Mouse (Mus musculus) monocyte, adult 5-6 weeks (primary cell): ENCODE measurements around the gene Tnfrsf4. TPM values are rescaled to one million over a fixed set of nuclear protein-coding genes. Genes with fewer than 3 reads are reported as not detected.

Experiments used
- ATAC-seq: fragments of 153-309, 156-312 bp; replicated peaks from 2 replicates; pipeline ENCODE4 v1.8.0; 2017; ENCODE audit warnings: mild to moderate bottlenecking; ENCODE audit not compliant: low TSS enrichment, insufficient number of reproducible peaks, severe bottlenecking, poor library complexity, low FRiP score
- total RNA-seq: library from RNA; stranded (forward); fragments of 200-1000, 200-491, 200-594 nt; gene quantifications from 3 replicates; pipeline ENCODE4 v1.2.3, GENCODE M21; 2017

The Tnfrsf4 gene
- total RNA-seq, 1 experiment from 2014 or later = 1.8 TPM

- no peak for ATAC-seq
These were observed 45.6 kb downstream of the Tnfrsf4 start, which contains the start of gene Ttll10 for GRCm38 (mm10) chr4:156059261-156059660. TSS of gene Ttll10 (minus strand) at chr4:156059414.

GRCm38 (mm10) chr4:156059713-156060112 is 46.1 kb downstream of the Tnfrsf4 start:
- no peak for ATAC-seq

- no peak for ATAC-seq
These were observed 50.3 kb downstream of the Tnfrsf4 start for GRCm38 (mm10) chr4:156063861-156064509.

GRCm38 (mm10) chr4:156064510-156064897 is 50.9 kb downstream of the Tnfrsf4 start:
- ATAC-seq = no peak

- no peak for ATAC-seq
These were observed 51.7 kb downstream of the Tnfrsf4 start for GRCm38 (mm10) chr4:156065156-156065894.

Other genes with a start within 250 kb of the Tnfrsf4 start
- gene Vwa1, start 239.1 kb upstream of the Tnfrsf4 start, total RNA-seq = 0.49 to 1.3 TPM in 2 of 3 replicates, not detected in the other
- not detected in 3 replicates for gene Tmem88b, start 228.0 kb upstream of the Tnfrsf4 start, total RNA-seq
- gene Ankrd65, start 223.4 kb upstream of the Tnfrsf4 start, total RNA-seq = not detected in 3 replicates
- 39.1 to 56.7 TPM (median 44.1 TPM) in 3 replicates for gene Mrpl20, start 211.0 kb upstream of the Tnfrsf4 start, total RNA-seq
- gene Ccnl2, start 201.4 kb upstream of the Tnfrsf4 start, total RNA-seq = 228 to 239 TPM (median 228 TPM) in 3 replicates
- 102 to 125 TPM (median 108 TPM) in 3 replicates for gene Aurkaip1, start 182.6 kb upstream of the Tnfrsf4 start, total RNA-seq
- 0.29 to 15.8 TPM (median 2.0 TPM) in 3 replicates for gene Mxra8, start 174.2 kb upstream of the Tnfrsf4 start, total RNA-seq
- 18.8 to 30.1 TPM (median 27.0 TPM) in 3 replicates for gene Dvl1, start 166.4 kb upstream of the Tnfrsf4 start, total RNA-seq
- gene Tas1r3, start 150.5 kb upstream of the Tnfrsf4 start, total RNA-seq = 0.29 to 1.6 TPM (median 0.64 TPM) in 3 replicates
- 5.7 to 8.4 TPM (median 6.6 TPM) in 3 replicates for gene Cptp, start 144.4 kb upstream of the Tnfrsf4 start, total RNA-seq
- gene Ints11, start 144.3 kb upstream of the Tnfrsf4 start, total RNA-seq = 21.5 to 28.1 TPM (median 24.5 TPM) in 3 replicates
- gene Pusl1, start 122.1 kb upstream of the Tnfrsf4 start, total RNA-seq = 3.8 to 12.8 TPM (median 10.3 TPM) in 3 replicates
- 17.2 to 19.3 TPM (median 17.3 TPM) in 3 replicates for gene Acap3, start 122.0 kb upstream of the Tnfrsf4 start, total RNA-seq
- gene Ube2j2, start 70.0 kb upstream of the Tnfrsf4 start, total RNA-seq = 79.0 to 128 TPM (median 101 TPM) in 3 replicates
- 0.85 to 1.4 TPM in 2 of 3 replicates, not detected in the other for gene C1qtnf12, start 51.5 kb upstream of the Tnfrsf4 start, total RNA-seq
- 2.8 to 3.5 TPM (median 3.1 TPM) in 3 replicates for gene B3galt6, start 21.2 kb upstream of the Tnfrsf4 start, total RNA-seq
- gene Sdf4, start 21.0 kb upstream of the Tnfrsf4 start, total RNA-seq = 300 to 351 TPM (median 344 TPM) in 3 replicates
- 29.2 to 74.7 TPM (median 38.4 TPM) in 3 replicates for gene Tnfrsf18, start 12.3 kb downstream of the Tnfrsf4 start, total RNA-seq
- gene Ttll10, start 45.6 kb downstream of the Tnfrsf4 start, total RNA-seq = not detected in 3 replicates
- 5.7 to 20.4 TPM (median 15.4 TPM) in 3 replicates for gene 9430015G10Rik, start 96.1 kb downstream of the Tnfrsf4 start, total RNA-seq
- 0.39 TPM in 1 of 3 replicates, not detected in the others for gene Rnf223, start 116.7 kb downstream of the Tnfrsf4 start, total RNA-seq
- 1.4 to 8.4 TPM (median 2.7 TPM) in 3 replicates for gene Agrn, start 183.6 kb downstream of the Tnfrsf4 start, total RNA-seq
- gene Isg15, start 187.0 kb downstream of the Tnfrsf4 start, total RNA-seq = 1.9 to 9.6 TPM (median 2.4 TPM) in 3 replicates
- gene AW011738, start 189.5 kb downstream of the Tnfrsf4 start, total RNA-seq = 2.6 to 12.3 TPM (median 3.3 TPM) in 3 replicates
- gene Perm1, start 202.0 kb downstream of the Tnfrsf4 start, total RNA-seq = 0.19 to 0.48 TPM in 2 of 3 replicates, not detected in the other
- 4.3 to 17.1 TPM (median 16.9 TPM) in 3 replicates for gene Plekhn1, start 221.0 kb downstream of the Tnfrsf4 start, total RNA-seq
- 33.0 to 53.8 TPM (median 40.5 TPM) in 3 replicates for gene Noc2l, start 222.2 kb downstream of the Tnfrsf4 start, total RNA-seq
- gene Samd11, start 241.8 kb downstream of the Tnfrsf4 start, total RNA-seq = 0.19 to 1.8 TPM (median 0.29 TPM) in 3 replicates